Mouse (Mus musculus): Measurements from ENCODE around the gene Cul7.

Gene Cul7

GRCm38 (mm10) chr17:46650232-46651031 lies at the start of gene Cul7:
Gene Cul7 (plus strand): TSS chr17:46650337.
- DNase-seq: peak; percentile 94

GRCm38 (mm10) chr17:46600569-46600968 lies 49.6 kb upstream of the Cul7 start:
- no peak for DNase-seq

- DNase-seq: no peak
Observed at GRCm38 (mm10) chr17:46602212-46602611, 47.9 kb upstream of the Cul7 start.

DNA sequence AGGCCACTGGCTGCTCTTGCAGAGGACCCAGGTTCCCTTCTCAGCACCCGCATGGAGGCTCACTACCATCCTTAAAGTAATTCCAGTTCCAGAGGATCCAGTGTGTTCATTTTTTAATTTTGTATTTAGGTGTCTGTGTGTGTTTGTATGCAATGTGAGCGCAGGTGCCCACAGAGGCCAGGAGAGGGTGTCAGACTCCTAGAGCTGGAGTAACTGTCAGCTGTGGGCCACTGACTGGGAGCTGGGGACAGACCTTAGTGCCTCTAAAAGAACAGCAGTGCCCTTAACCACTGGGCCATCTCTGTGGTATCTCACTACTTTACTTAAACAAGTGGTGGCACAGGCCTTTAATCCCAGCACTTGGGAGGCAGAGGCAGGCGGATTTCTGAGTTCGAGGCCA lies 46.9 kb upstream of the Cul7 start:
- DNase-seq: no peak

DNA sequence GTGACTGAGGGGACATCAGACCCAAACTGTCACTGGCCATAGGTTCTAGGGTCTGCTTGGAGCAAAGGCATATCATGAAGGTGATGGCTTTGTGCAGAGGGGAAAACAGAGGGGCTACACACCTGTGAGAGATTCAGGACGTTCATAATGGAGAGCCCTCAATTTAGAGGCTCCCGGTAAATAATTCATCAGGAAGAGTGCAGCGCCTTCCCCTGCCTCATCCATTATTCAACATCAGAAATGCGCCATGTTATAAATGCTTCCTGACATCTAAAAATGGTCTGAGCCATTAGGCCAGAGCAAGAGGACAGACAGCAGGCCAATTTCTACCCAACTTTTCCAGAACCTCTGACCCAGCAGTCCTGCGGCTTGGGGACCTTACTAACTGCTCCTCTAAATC lies 45.0 kb upstream of the Cul7 start:
- no peak for DNase-seq

DNA sequence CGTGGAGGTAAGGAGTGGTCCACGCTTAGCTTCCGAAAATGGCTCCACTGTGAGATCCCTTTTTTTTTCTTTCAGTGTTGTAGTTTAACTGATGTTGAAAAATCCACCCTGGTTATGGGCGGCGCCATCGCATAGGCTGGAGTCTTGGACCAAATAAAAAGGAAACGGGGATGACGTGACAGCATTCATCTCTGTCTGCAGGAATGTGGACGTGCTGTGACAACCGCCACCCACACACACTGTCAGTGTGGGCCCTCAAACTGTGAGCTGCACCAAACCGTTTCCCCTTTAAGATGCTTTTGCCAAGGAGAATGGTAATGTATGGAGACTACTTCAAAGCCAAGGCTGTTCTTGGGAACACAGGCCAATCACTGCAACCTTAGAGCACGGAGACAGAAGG lies 44.1 kb upstream of the Cul7 start:
- peak; percentile 70 for DNase-seq

- no peak for DNase-seq
Observed at GRCm38 (mm10) chr17:46609721-46610514, 40.2 kb upstream of the Cul7 start.

DNA sequence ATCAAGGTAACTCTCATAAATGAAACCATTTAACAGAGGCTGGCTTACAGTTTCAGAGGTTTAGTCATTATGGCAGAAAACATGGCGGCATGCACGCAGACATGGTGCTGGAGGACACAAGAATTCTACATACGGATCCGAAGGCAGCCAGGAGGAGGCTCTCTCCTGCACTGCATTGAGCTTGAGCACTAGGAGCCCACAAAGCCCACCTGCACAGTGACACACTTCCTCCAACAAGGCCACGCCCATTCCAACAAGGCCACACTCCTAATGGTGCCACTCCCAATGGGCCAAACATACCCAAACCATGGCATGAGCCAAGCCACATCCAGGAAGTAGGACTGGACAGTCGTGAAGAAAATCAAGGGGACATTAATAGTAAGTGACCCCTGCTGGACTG lies 38.8 kb upstream of the Cul7 start:
- DNase-seq: no peak

DNA sequence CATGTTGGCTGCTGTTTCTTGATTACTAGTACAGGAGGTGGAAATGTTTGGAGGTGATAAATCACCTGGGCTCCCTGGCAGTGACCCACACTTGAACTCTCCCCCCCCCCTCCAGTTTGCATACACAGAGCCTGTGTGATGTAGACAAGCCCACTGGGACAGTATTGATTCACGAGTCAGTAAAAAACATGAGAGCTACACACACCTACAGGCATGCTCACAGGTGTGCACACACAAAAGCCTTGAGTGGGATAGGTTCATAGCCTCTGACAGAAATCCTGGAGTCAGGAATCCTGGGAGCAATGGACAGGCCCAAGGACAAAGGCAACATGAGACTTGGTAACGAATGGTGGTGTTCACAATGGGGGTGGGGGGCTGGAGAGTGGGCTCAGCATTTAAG lies 37.9 kb upstream of the Cul7 start:
- DNase-seq: no peak

DNA sequence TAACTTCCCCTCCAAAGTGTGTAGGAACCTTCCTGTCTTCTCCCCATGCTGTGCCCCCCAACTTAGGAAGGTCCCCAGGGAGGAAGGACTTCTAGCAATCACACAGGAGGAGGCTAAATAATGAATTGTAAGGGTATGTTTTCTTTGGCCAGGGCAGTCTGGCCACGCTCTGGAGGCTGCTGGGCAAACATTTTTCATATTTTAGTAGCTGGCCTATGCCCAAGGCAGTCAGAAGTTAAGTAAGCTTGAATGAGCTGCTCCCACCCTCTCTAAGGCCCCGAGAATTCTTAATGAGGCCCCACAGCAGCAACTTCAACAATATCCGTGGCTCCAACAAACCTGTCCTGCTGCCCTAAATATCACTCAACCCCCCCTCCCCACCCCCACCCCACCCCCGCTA lies 37.3 kb upstream of the Cul7 start:
- DNase-seq: no peak

DNA sequence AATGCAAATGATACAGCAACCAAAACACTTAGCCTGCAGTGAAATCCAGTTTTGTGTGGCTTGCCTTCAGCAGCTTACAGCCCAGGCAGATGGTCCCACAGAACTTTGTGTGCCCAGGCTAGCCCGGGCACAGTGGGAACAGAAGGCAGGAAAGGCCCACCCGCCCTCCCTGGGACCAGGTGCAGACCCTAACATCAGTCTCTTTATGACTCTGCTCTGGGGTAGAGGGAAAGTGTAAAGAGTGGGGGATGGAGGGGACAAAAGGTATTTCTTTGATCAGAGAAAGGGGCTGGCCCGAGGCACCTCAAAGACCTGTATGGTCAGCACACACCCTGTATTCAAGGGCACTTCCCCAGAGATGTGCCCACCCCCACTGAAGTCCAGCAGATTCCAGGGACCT lies 36.9 kb upstream of the Cul7 start:
- DNase-seq: no peak

GRCm38 (mm10) chr17:46617799-46618198 lies 32.3 kb upstream of the Cul7 start:
- DNase-seq: no peak

GRCm38 (mm10) chr17:46618394-46618768 lies 31.8 kb upstream of the Cul7 start:
- no peak for DNase-seq

DNA sequence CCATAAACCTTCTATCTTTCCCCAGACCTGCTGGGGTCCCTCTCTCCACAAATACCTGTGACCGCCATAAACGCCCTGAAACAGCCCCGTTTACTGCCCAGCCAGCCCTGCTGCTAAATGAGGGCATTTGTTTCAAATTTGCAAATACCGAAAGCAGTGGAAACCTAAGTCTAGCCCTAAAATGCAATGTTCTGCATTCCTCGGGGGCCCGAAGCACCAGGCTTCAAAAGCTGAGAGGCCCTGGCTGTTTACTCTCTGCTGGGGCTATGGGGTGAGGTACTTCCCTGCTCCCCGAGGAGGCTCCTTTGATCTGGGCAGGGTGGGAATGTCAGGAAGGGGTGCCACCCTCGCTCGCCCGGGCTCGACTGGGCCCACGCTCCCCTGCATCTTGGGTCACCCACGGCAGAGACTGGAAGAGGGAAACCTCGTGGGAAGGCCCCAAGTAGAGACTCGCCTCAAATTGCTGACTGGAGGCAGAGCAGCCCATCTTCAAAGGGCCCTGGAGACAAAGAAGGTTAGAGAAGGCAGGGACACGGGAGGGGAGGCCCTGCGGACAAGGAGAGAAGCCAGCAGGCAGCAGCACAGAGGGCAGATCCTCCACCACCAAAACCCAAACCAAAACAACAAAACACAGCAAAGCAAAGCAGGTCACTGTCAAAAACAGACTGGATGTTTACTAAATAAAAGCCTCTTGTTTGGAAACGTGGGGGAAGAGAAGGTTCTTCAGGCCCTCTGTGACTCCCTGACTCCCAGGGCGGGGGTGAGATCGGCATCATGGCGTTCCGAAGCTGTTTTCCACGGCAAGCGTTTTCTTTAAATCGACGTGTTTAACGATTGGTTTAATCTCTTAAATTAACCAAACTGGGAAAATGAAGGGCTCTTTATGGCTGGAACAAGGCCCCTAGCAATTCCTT lies 31.1 kb upstream of the Cul7 start:
- no peak for DNase-seq

GRCm38 (mm10) chr17:46619683-46620357 lies 30.3 kb upstream of the Cul7 start:
- no peak for DNase-seq

GRCm38 (mm10) chr17:46621324-46621723 lies 28.8 kb upstream of the Cul7 start:
- DNase-seq: peak; percentile 63

DNA sequence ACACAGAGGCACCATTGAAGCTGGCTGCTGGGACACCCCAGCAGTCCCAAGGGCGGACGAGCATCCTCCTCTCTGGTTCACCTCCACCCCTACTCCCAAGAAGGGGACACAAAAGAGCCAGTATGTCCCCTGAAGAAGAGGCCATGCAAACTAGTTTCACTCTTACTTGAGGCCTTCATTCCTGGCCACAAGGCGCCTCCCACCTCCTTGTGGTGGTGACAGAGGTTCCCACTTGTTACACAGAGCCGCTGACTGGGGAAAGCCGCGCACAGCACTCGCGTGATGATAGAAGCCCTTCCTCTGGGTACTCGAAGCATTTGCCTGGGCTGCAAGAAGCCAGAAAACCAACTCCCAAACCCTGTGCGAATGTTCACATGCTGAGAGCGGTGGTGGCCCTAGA lies 27.9 kb upstream of the Cul7 start:
- no peak for DNase-seq

GRCm38 (mm10) chr17:46623819-46624557 lies 26.1 kb upstream of the Cul7 start:
- DNase-seq: no peak

- no peak for DNase-seq
Observed at GRCm38 (mm10) chr17:46624598-46624997, 25.5 kb upstream of the Cul7 start.

- no peak for DNase-seq
Observed at GRCm38 (mm10) chr17:46627409-46627808, 22.7 kb upstream of the Cul7 start.

DNA sequence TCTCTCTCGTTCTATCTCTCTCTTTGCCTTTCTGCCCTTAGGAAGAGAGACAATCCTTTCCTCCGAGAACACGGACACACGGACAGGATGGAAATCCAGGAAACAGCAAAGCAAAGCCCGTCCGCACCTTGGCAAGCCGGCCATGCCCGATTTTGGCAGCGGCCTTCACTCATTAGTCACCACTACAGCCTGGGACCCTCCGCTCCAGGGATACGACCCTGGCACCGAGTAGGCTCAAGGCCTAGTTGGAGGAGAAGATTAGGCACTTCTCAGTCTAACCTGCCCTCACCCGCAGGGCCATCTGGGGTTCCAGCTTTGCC lies 21.7 kb upstream of the Cul7 start:
- no peak for DNase-seq
